Mouse (Mus musculus) forebrain, embryonic 15.5 days (tissue): ENCODE results near the gene Orai2. TPM values are rescaled to one million over a fixed set of nuclear protein-coding genes. Genes with fewer than 3 reads are reported as not detected.
"Not testable (repeated sequence)": the region's sequence is repeated elsewhere in the genome, so short reads cannot be mapped to it uniquely, and the experiment has no call there.

Experiments used
- ATAC-seq: fragments of 200-750 bp; cut with Nextera tagmentation; replicated peaks from 2 replicates; pipeline ENCODE4 v1.8.0; 2017; ENCODE audit warnings: mild to moderate bottlenecking, moderate TSS enrichment, moderate library complexity
- H3K27ac ChIP-seq: fragments of 300-500 bp; sonication (generic); replicated peaks from 2 replicates; pipeline ENCODE4 v1.5.1; 2015; ENCODE audit warnings: mild to moderate bottlenecking, inconsistent platforms
- H3K27me3 ChIP-seq: fragments of 300-500 bp; sonication (generic); 2 replicates; pipeline ENCODE4 v1.6.1; 2015; ENCODE audit warnings: inconsistent platforms
- H3K36me3 ChIP-seq: fragments of 300-500 bp; sonication (generic); 2 replicates; pipeline ENCODE4 v1.6.1; 2015; ENCODE audit warnings: mild to moderate bottlenecking, inconsistent platforms
- H3K4me1 ChIP-seq: fragments of 300-500 bp; sonication (generic); 2 replicates; pipeline ENCODE4 v1.6.1; 2015; ENCODE audit warnings: inconsistent platforms
- H3K4me2 ChIP-seq: fragments of 300-500 bp; sonication (generic); replicated peaks from 2 replicates; pipeline ENCODE4 v1.6.1; 2015; ENCODE audit warnings: mild to moderate bottlenecking, inconsistent platforms
- H3K4me3 ChIP-seq: fragments of 300-500 bp; sonication (generic); 2 replicates; pipeline ENCODE4 v1.5.1; 2015; ENCODE audit warnings: mild to moderate bottlenecking, inconsistent platforms
- H3K9ac ChIP-seq: fragments of 300-500 bp; sonication (generic); replicated peaks from 2 replicates; pipeline ENCODE4 v1.6.1; 2015; ENCODE audit warnings: mild to moderate bottlenecking, inconsistent platforms
- H3K9me3 ChIP-seq: fragments of 300-500 bp; sonication (generic); 2 replicates; pipeline ENCODE4 v1.6.1; 2016; ENCODE audit warnings: inconsistent platforms
- WGBS: fragments of 180-500 bp; shearing (Covaris S2); methylation state at CpG from one replicate; pipeline ENCODE4 v1.1.7; 2015; ENCODE audit warnings: mixed read lengths; 5-methylcytosine and 5-hydroxymethylcytosine counted together
- polyA plus RNA-seq: library from polyadenylated mRNA; unstranded; fragments of >200 nt; fragmentation: Nextera tagmentation; extraction: Ambion mirVana; gene quantifications from 2 replicates; pipeline ENCODE4 v1.2.1, GENCODE M21; 2015

Gene Orai2
- polyA plus RNA-seq, 1 experiment from 2014 or later, result 39.1 TPM

- peak; percentile 39; the same call in 1 of the 2 replicates for ATAC-seq
- WGBS, result 9% methylated on average over 15 of the region's 15 CpGs
These were observed 644 bp downstream of the Orai2 start for GRCm38 (mm10) chr5:136169626-136170511.

DNA sequence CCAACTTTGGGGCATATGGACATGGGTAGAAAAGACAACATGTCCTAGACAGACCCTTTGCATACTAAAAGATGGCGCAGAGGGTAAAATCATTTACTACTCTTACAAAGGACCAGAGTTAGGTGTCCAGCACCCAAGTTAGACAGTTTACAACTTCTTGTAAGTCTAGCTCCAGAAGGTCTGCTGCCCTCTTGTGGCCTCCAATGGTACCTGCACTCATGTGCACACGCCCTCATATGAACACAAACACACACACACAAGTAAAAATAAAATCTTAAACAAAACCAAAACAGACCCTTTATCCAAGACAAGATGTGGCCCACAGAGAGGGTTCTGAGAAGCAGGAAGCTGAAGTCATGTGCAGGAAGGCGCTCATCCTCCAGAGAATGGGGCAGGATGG is 2.4 kb downstream of the Orai2 start:
- Histone ChIP-seq H3K27ac (no peak overlapping the region), H3K27me3 (no peaks in the 10 kb centered on the region; the same call in 1 of the 2 replicates), H3K4me3 (no peak overlapping the region), H3K36me3 (peaks cover 12% of the 10 kb centered on the region), H3K9ac (no peak overlapping the region), H3K4me2 (no peak overlapping the region), H3K9me3 (no peaks in the 10 kb centered on the region), H3K4me1 (peaks cover 31% of the 10 kb centered on the region)
- WGBS, result 92% methylated on average over 3 of the region's 3 CpGs
- no peak for ATAC-seq

More at GRCm38 (mm10) chr5:136169626-136170511, 644 bp downstream of the Orai2 start:
- Histone ChIP-seq H3K27ac (peak overlapping the region; percentile 83), H3K4me3 (peak overlapping the region; percentile 68), H3K4me2 (peak overlapping the region; percentile 95), H3K9me3 (no peaks in the 10 kb centered on the region), H3K36me3 (peaks cover 12% of the 10 kb centered on the region), H3K27me3 (no peaks in the 10 kb centered on the region; the same call in 1 of the 2 replicates), H3K4me1 (peaks cover 44% of the 10 kb centered on the region), H3K9ac (peak overlapping the region; percentile 79)

- Histone ChIP-seq H3K4me2 (no peak overlapping the region), H3K36me3 (peaks cover 12% of the 10 kb centered on the region), H3K9me3 (no peaks in the 10 kb centered on the region), H3K4me1 (peaks cover 30% of the 10 kb centered on the region), H3K4me3 (no peak overlapping the region), H3K9ac (no peak overlapping the region), H3K27ac (no peak overlapping the region), H3K27me3 (no peaks in the 10 kb centered on the region; the same call in 1 of the 2 replicates)
- WGBS, result 93% methylated on average over 4 of the region's 4 CpGs
- no peak for ATAC-seq
These were observed 3.2 kb downstream of the Orai2 start for GRCm38 (mm10) chr5:136167296-136167695.

DNA sequence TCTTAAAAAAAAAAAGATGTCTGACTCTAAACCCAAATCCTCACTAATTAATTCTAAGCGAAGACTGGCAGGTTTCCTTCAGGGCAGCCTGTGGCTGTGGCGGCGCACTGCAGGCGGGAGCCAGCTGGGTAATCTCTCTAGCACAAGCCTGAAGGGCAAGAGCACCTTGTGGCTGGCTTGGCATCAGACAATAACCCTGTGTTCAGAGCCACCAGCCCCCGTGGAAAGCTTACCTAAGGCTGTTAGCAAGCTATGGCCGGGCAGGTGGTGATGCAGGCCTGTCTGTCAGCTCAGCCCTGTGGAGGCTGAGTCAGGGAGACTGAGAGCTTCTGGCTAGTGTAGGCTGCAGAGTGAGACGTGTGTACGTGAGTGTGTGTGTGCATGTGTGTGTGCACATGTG is 5.3 kb downstream of the Orai2 start:
- Histone ChIP-seq H3K9me3 (no peaks in the 10 kb centered on the region), H3K9ac (no peak overlapping the region), H3K4me2 (no peak overlapping the region), H3K4me3 (no peak overlapping the region), H3K4me1 (peaks cover 13% of the 10 kb centered on the region), H3K36me3 (peaks cover 12% of the 10 kb centered on the region), H3K27me3 (no peaks in the 10 kb centered on the region), H3K27ac (no peak overlapping the region; the same call in 1 of the 2 replicates)
- WGBS, result 76% methylated on average over 8 of the region's 8 CpGs
- ATAC-seq, result no peak

GRCm38 (mm10) chr5:136163807-136164474 is 6.6 kb downstream of the Orai2 start:
- Histone ChIP-seq H3K4me1 (0 out of 2 replicates have a peak, but pooled peaks cover 3% of the 10 kb centered on the region), H3K9ac (no peak overlapping the region), H3K4me2 (no peak overlapping the region), H3K27me3 (no peaks in the 10 kb centered on the region), H3K4me3 (no peak overlapping the region), H3K27ac (0 out of 2 replicates have a peak overlapping the region, but pooled peaks have one; percentile 3), H3K9me3 (no peaks in the 10 kb centered on the region), H3K36me3 (peaks cover 12% of the 10 kb centered on the region)
- 80% methylated on average over 11 of the region's 11 CpGs for WGBS
- peak; percentile 35; the same call in 1 of the 2 replicates for ATAC-seq

DNA sequence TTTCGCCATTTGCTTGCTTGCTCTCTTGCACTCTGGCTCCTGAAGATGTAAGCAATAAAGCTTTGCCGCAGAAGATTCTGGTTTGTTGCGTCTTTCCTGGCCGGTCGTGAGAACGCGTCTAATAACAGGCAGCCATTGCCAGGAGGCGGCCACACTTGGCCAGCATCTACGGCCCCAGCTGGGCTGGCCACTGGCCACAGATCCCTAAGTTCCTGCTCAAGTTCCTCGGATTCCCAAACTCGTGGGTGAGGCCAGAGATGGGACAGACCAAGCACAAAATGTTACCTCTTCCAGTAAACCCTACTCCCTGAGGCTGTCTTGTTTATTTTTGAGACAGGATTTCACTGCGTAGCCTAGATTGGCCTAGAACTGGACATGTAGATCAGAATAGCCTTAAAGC is 10.4 kb downstream of the Orai2 start:
- WGBS, result 88% methylated on average over 11 of the region's 12 CpGs

DNA sequence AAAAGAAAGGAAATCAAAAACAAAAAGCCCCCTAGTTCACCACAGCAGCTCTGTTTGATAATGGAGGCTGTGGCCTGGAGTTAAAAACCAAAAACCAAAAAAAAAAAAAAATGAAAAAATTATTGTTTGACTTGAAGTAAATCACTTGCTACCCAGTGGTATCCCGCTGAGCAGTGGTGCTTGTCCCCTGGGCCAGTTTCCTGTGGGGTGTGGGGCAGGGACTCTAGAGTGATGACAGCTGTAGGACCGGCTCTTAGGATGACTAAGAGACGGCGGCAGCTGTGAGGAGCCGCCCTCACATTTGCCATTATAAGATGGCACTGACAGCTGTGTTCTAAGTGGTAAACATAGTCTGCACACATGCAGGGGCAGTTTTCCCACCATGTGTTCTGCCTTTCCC is 15.1 kb downstream of the Orai2 start:
- Histone ChIP-seq H3K9ac (no peak overlapping the region), H3K9me3 (no peaks in the 10 kb centered on the region), H3K4me3 (no peak overlapping the region), H3K4me1 (no peaks in the 10 kb centered on the region), H3K27ac (no peak overlapping the region), H3K36me3 (no peaks in the 10 kb centered on the region), H3K4me2 (no peak overlapping the region), H3K27me3 (no peaks in the 10 kb centered on the region)
- WGBS, result 90% methylated on average over 5 of the region's 5 CpGs
- ATAC-seq, result no peak

More for the DNA sequence above, 10.4 kb downstream of the Orai2 start:
- not testable (repeated sequence) for ATAC-seq, H3K9me3 ChIP-seq, H3K4me1 ChIP-seq, H3K27ac ChIP-seq, H3K9ac ChIP-seq, H3K27me3 ChIP-seq, H3K4me2 ChIP-seq, H3K36me3 ChIP-seq, H3K4me3 ChIP-seq

GRCm38 (mm10) chr5:136152365-136152764 is 18.1 kb downstream of the Orai2 start:
- no peaks in the 10 kb centered on the region for H3K36me3 ChIP-seq
- no peaks in the 10 kb centered on the region for H3K9me3 ChIP-seq
- no peak overlapping the region for H3K4me3 ChIP-seq
- WGBS, result 77% methylated on average over 8 of the region's 8 CpGs
- no peaks in the 10 kb centered on the region for H3K27me3 ChIP-seq
- no peaks in the 10 kb centered on the region for H3K4me1 ChIP-seq
- H3K4me2 ChIP-seq, result no peak overlapping the region
- no peak overlapping the region for H3K27ac ChIP-seq
- no peak overlapping the region for H3K9ac ChIP-seq
- ATAC-seq, result no peak

DNA sequence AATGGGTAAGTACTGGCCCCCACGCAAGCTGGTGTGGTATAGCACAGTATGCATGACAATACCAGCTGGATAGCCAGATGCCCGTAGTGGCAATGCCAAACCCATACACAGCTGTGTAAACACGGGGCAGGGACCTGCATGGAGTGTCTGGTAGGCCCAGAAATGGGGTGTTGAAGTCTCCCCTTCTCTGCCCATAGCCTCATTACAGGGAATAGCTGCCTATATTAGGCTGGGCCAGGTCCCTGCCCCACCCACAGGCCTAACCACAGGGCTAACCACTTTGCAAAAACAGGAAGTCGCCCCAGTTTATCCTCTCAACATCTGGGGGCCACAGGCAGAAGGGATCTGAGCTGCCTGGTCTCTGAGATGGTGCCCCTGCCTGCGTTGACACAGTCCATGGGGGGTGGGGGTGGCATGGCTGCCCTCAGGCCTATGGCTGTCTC is 21.4 kb downstream of the Orai2 start:
- not testable (repeated sequence) for ATAC-seq, H3K4me2 ChIP-seq, H3K4me1 ChIP-seq, H3K27ac ChIP-seq, H3K9me3 ChIP-seq, H3K9ac ChIP-seq, H3K4me3 ChIP-seq, H3K36me3 ChIP-seq, H3K27me3 ChIP-seq
- WGBS, result 76% methylated on average over 5 of the region's 5 CpGs

DNA sequence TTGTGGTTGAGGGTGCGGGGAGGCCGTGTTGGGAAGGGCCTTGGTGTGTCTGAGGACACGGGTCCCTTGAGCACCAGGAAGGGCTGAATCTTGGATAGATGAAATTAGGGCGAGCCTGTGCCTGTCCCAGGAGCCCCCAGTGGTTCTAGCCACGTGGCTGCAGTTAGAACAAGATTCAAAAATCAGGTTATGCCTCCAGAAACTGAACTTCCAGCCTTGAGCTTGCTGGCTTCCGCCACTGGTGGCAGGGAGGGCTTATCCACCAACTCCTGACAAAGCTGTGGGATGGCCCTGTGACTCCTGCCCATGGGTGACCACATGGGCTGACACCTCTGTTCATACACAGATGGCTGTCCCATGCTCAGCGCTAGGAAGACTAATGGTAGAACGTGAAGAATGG is 22.8 kb downstream of the Orai2 start:
- 76% methylated on average over 8 of the region's 8 CpGs for WGBS
- ATAC-seq, result no peak
- H3K36me3 ChIP-seq, result no peaks in the 10 kb centered on the region
- H3K4me1 ChIP-seq, result no peaks in the 10 kb centered on the region
- H3K4me2 ChIP-seq, result no peak overlapping the region
- no peak overlapping the region for H3K9ac ChIP-seq
- no peak overlapping the region for H3K4me3 ChIP-seq
- no peaks in the 10 kb centered on the region for H3K9me3 ChIP-seq
- H3K27ac ChIP-seq, result no peak overlapping the region
- no peaks in the 10 kb centered on the region for H3K27me3 ChIP-seq

- Histone ChIP-seq H3K9me3 (no peaks in the 10 kb centered on the region), H3K4me2 (no peak overlapping the region), H3K4me1 (no peaks in the 10 kb centered on the region), H3K4me3 (no peak overlapping the region), H3K36me3 (peaks cover 4% of the 10 kb centered on the region; the same call in 1 of the 2 replicates), H3K27ac (no peak overlapping the region), H3K27me3 (no peaks in the 10 kb centered on the region), H3K9ac (no peak overlapping the region)
- WGBS, result 96% methylated on average over 1 of the region's 1 CpGs
- ATAC-seq, result no peak
These were observed 23.6 kb downstream of the Orai2 start for GRCm38 (mm10) chr5:136146936-136147335.
